Comparison of ENCODE assay signal across 8 mouse cellular contexts in the genomic region with DNA sequence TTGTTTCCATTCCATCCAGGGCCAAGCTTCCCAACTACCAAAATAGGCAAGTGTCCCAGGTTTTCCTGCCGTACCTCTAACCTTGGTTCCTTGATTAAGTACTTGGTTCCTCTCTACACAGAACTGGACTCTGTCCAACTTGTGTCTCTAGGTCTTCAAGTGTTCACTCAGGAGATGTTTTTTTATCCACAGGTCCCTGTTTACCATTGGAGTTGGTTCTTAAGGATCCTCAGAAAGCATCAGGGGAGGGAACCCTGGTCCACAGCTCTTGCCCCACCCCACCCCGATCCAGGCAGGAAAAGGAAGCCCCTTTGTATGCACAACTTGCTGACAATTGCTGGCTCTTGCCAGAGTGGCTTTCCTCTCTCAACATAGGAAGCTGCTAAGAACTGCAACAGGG.
DNase-seq lines count a peak whose midpoint lies in the region; ATAC-seq and TF ChIP-seq lines count a peak whose summit lies in the region.

No protein-coding gene starts in this region.

- peak overlapping the region; percentile 35; the same call in 1 of the 2 replicates for H3K4me3 ChIP-seq in E14TG2a.4 (replicated peaks; ENCODE audit: low read length)
- no peak overlapping the region for H3K4me3 ChIP-seq in heart, postnatal 0 days (ENCODE audit: low read depth, low read length)
- H3K4me3 ChIP-seq in liver, embryonic 11.5 days (ENCODE audit: low read depth, low read length): no peak overlapping the region

- TF ChIP-seq CTCF in E14TG2a.4 (conservative IDR thresholded peaks at IDR 0.05; ENCODE audit: low read length): no peak
- TF ChIP-seq CTCF in heart, postnatal 0 days (IDR thresholded peaks at IDR 0.05; ENCODE audit: low read depth): no peak

- 15% methylated on average over 2 of the region's 2 CpGs for WGBS in heart, postnatal 0 days
- 36% methylated on average over 2 of the region's 2 CpGs for WGBS in liver, embryonic 11.5 days

- H3K4me2 ChIP-seq in heart, postnatal 0 days (ENCODE audit: low read depth, low read length): peak overlapping the region; percentile 52; the same call in 1 of the 2 replicates
- peak overlapping the region; percentile 13; the same call in 1 of the 2 replicates for H3K4me2 ChIP-seq in liver, embryonic 11.5 days

- H3K27ac ChIP-seq in heart, postnatal 0 days (ENCODE audit: low read depth): peak overlapping the region; percentile 88
- peak overlapping the region; percentile 58 for H3K27ac ChIP-seq in liver, embryonic 11.5 days (ENCODE audit: low read depth, low read length)

- H3K9ac ChIP-seq in heart, postnatal 0 days (replicated peaks; ENCODE audit: low read depth, low read length): 0 out of 2 replicates have a peak overlapping the region, but pooled peaks have one; percentile 29
- H3K9ac ChIP-seq in liver, embryonic 11.5 days (ENCODE audit: low read depth, low read length): no peak overlapping the region

- H3K9me3 ChIP-seq in E14TG2a.4 (ENCODE audit: low read length): no peaks in the 10 kb centered on the region
- H3K9me3 ChIP-seq in heart, postnatal 0 days (replicated peaks; ENCODE audit: control insufficient read depth, low read length): no peaks in the 10 kb centered on the region
- H3K9me3 ChIP-seq in liver, embryonic 11.5 days (ENCODE audit: control insufficient read depth, low read length): no peaks in the 10 kb centered on the region

- no peak; the same call in 1 of the 2 replicates for TF ChIP-seq EP300 in heart, postnatal 0 days (IDR thresholded peaks at IDR 0.05; ENCODE audit: low read depth)

- no peaks in the 10 kb centered on the region for H3K27me3 ChIP-seq in E14TG2a.4 (ENCODE audit: insufficient read depth, low read length)
- no peaks in the 10 kb centered on the region for H3K27me3 ChIP-seq in heart, postnatal 0 days (ENCODE audit: control insufficient read depth, insufficient read depth, low read length)
- no peaks in the 10 kb centered on the region for H3K27me3 ChIP-seq in liver, embryonic 11.5 days (replicated peaks; ENCODE audit: control insufficient read depth, insufficient read depth, low read length)

- no peaks in the 10 kb centered on the region for H3K36me3 ChIP-seq in E14TG2a.4 (ENCODE audit: insufficient read depth, low read length)
- H3K36me3 ChIP-seq in heart, postnatal 0 days (replicated peaks; ENCODE audit: control insufficient read depth, insufficient read depth, low read length): no peaks in the 10 kb centered on the region
- H3K36me3 ChIP-seq in liver, embryonic 11.5 days (ENCODE audit: control insufficient read depth, insufficient read depth, low read length): no peaks in the 10 kb centered on the region

- H3K4me1 ChIP-seq in E14TG2a.4 (replicated peaks; ENCODE audit: low read depth, low read length): peaks cover 70% of the 10 kb centered on the region
- H3K4me1 ChIP-seq in heart, postnatal 0 days (ENCODE audit: control insufficient read depth, insufficient read depth): peaks cover 21% of the 10 kb centered on the region
- peaks cover 22% of the 10 kb centered on the region for H3K4me1 ChIP-seq in liver, embryonic 11.5 days (replicated peaks; ENCODE audit: control insufficient read depth, insufficient read depth, low read length)

- ATAC-seq in heart, postnatal 0 days (ENCODE audit: insufficient read depth, low read depth): peak; percentile 31
- ATAC-seq in liver, embryonic 11.5 days (replicated peaks; ENCODE audit: low FRiP score): no peak

- peak; percentile 37 for DNase-seq in adrenal gland, adult 8-10 months
- DNase-seq in heart, postnatal 0 days (ENCODE audit: low spot score): peak; percentile 52
- no peak for DNase-seq in liver, embryonic 11.5 days (ENCODE audit: low spot score)
- no peak for DNase-seq in layer of hippocampus, adult 8-10 months (ENCODE audit: low spot score in 2 of 2)
- no peak for DNase-seq in frontal cortex, postnatal 25 days (ENCODE audit: low spot score in 2 of 2)
- no peak for DNase-seq in urinary bladder, postnatal 10 days (ENCODE audit: low spot score)
- no peak for DNase-seq in layer of hippocampus, postnatal 36 days

Comparison
In these comparisons a context has a peak if more than half of its experiments do, and no peak if none do; other contexts are left out.
1. DNase-seq: peak in adrenal gland, adult 8-10 months (single experiment) and heart, postnatal 0 days (single experiment); none in liver, embryonic 11.5 days (single experiment), layer of hippocampus, adult 8-10 months (0 of 2), frontal cortex, postnatal 25 days (0 of 2), urinary bladder, postnatal 10 days (single experiment) and layer of hippocampus, postnatal 36 days (0 of 2).